Mouse (Mus musculus) hindbrain, embryonic 16.5 days (tissue): ENCODE measurements around the gene Exd1. TPM values are rescaled to one million over a fixed set of nuclear protein-coding genes. Genes with fewer than 3 reads are reported as not detected.

Experiments used
- ATAC-seq: fragments of 200-750 bp; cut with Nextera tagmentation; 2 replicates; pipeline ENCODE4 v1.8.0; 2017; ENCODE audit warnings: moderate TSS enrichment, moderate library complexity
- H3K27ac ChIP-seq: fragments of 300-500 bp; sonication (generic); 2 replicates; pipeline ENCODE4 v1.5.1; 2014; ENCODE audit warnings: low read depth, mild to moderate bottlenecking, control low read depth, low read length, moderate library complexity
- H3K27me3 ChIP-seq: fragments of 300-500 bp; sonication (generic); replicated peaks from 2 replicates; pipeline ENCODE4 v1.6.1; 2014; ENCODE audit warnings: low read length; ENCODE audit not compliant: control insufficient read depth, insufficient read depth
- H3K36me3 ChIP-seq: fragments of 300-500 bp; sonication (generic); 2 replicates; pipeline ENCODE4 v1.6.1; 2014; ENCODE audit warnings: mild to moderate bottlenecking, low read length, moderate library complexity, mixed read lengths; ENCODE audit not compliant: control insufficient read depth, insufficient read depth
- H3K4me1 ChIP-seq: fragments of 300-500 bp; sonication (generic); 2 replicates; pipeline ENCODE4 v1.6.1; 2014; ENCODE audit warnings: low read depth, low read length; ENCODE audit not compliant: control insufficient read depth, insufficient read depth
- H3K4me2 ChIP-seq: fragments of 300-500 bp; sonication (generic); 2 replicates; pipeline ENCODE4 v1.6.1; 2014; ENCODE audit warnings: mild to moderate bottlenecking, low read length, control low read depth, moderate library complexity
- H3K4me3 ChIP-seq: fragments of 300-500 bp; sonication (generic); 2 replicates; pipeline ENCODE4 v1.5.1; 2014; ENCODE audit warnings: mild to moderate bottlenecking, low read length, control low read depth, moderate library complexity
- H3K9ac ChIP-seq: fragments of 300-500 bp; sonication (generic); 2 replicates; pipeline ENCODE4 v1.6.1; 2014; ENCODE audit warnings: low read depth, mild to moderate bottlenecking, control low read depth, low read length, moderate library complexity
- H3K9me3 ChIP-seq: fragments of 300-500 bp; sonication (generic); 2 replicates; pipeline ENCODE4 v1.6.1; 2014; ENCODE audit warnings: mild to moderate bottlenecking, low read length, moderate library complexity; ENCODE audit not compliant: control insufficient read depth
- WGBS: fragments of 180-500 bp; shearing (Covaris S2); extraction: QIAGEN DNeasy Blood & Tissue Kit; methylation state at CpG from one replicate; pipeline ENCODE4 v1.1.7; 2014; 5-methylcytosine and 5-hydroxymethylcytosine counted together
- polyA plus RNA-seq: library from polyadenylated mRNA; unstranded; fragments of >200 nt; fragmentation: Nextera tagmentation; extraction: Ambion mirVana; gene quantifications from 2 replicates; pipeline ENCODE4 v1.2.1, GENCODE M21; 2015

The Exd1 gene
- polyA plus RNA-seq, 1 experiment from 2014 or later, result 1.5 TPM

- Histone ChIP-seq H3K4me2 (no peak overlapping the region), H3K4me1 (no peaks in the 10 kb centered on the region), H3K9me3 (no peaks in the 10 kb centered on the region), H3K9ac (no peak overlapping the region), H3K27me3 (no peaks in the 10 kb centered on the region), H3K27ac (no peak overlapping the region), H3K36me3 (peaks cover 6% of the 10 kb centered on the region; the same call in 1 of the 2 replicates), H3K4me3 (no peak overlapping the region)
- no peak for ATAC-seq
- whole genome bisulfite sequencing, result 70% methylated on average over 2 of the region's 2 CpGs
Measured at GRCm38 (mm10) chr2:119583439-119583838, 36.0 kb upstream of the Exd1 start.

- H3K4me1 ChIP-seq, result no peaks in the 10 kb centered on the region
- no peak for ATAC-seq
- H3K9ac ChIP-seq, result no peak overlapping the region
- peaks cover 6% of the 10 kb centered on the region; the same call in 1 of the 2 replicates for H3K36me3 ChIP-seq
- no peak overlapping the region for H3K27ac ChIP-seq
- H3K4me2 ChIP-seq, result no peak overlapping the region
- WGBS, result 92% methylated on average over 3 of the region's 3 CpGs
- H3K9me3 ChIP-seq, result no peaks in the 10 kb centered on the region
- H3K27me3 ChIP-seq, result no peaks in the 10 kb centered on the region
- H3K4me3 ChIP-seq, result no peak overlapping the region
Measured at GRCm38 (mm10) chr2:119581571-119581970, 34.1 kb upstream of the Exd1 start.

- no peak for ATAC-seq
- Histone ChIP-seq H3K27me3 (no peaks in the 10 kb centered on the region), H3K36me3 (peaks cover 11% of the 10 kb centered on the region), H3K4me1 (no peaks in the 10 kb centered on the region), H3K9ac (no peak overlapping the region), H3K4me3 (no peak overlapping the region), H3K4me2 (no peak overlapping the region), H3K27ac (no peak overlapping the region), H3K9me3 (no peaks in the 10 kb centered on the region)
- WGBS, result 92% methylated on average over 1 of the region's 1 CpGs
Measured at GRCm38 (mm10) chr2:119572471-119572870, 25.0 kb upstream of the Exd1 start.

DNA sequence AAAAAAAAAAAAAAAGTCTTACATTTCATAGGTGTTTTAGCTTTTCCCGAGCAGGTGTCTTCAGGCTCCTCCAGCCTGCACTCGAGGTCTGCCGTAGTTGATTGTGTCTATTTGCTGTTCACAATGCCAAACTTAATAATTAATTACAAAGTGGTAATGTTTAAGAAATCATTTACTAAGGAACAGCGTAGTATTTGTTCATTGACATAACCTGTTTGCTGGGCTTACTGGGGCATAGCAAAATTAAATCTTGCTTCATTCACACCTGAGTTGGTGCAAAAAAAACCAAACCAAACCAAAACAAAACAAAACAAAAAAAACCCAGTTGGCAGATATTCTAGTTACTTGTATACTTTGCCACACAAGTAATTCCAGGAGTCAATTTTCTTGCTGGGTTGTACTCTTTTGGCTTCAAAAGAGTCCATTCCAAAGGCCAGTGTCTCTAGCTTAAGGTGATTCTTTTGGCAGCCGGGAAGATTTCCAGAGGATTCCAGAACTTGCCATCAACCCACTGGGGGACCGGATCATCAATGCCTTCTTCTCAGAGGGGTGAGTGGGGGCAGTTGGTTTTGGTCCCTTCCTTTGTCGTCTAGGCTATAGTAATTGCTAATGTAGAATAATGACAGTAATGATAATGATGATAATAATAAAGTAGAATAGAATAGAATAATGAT lies 18.9 kb upstream of the Exd1 start:
- 90% methylated on average over 7 of the region's 7 CpGs for WGBS
- H3K4me2 ChIP-seq, result no peak overlapping the region
- no peaks in the 10 kb centered on the region for H3K4me1 ChIP-seq
- H3K36me3 ChIP-seq, result no peaks in the 10 kb centered on the region; the same call in 1 of the 2 replicates
- no peak overlapping the region for H3K9ac ChIP-seq
- no peaks in the 10 kb centered on the region for H3K27me3 ChIP-seq
- no peaks in the 10 kb centered on the region for H3K9me3 ChIP-seq
- ATAC-seq, result no peak
- H3K27ac ChIP-seq, result no peak overlapping the region
- no peak overlapping the region for H3K4me3 ChIP-seq

DNA sequence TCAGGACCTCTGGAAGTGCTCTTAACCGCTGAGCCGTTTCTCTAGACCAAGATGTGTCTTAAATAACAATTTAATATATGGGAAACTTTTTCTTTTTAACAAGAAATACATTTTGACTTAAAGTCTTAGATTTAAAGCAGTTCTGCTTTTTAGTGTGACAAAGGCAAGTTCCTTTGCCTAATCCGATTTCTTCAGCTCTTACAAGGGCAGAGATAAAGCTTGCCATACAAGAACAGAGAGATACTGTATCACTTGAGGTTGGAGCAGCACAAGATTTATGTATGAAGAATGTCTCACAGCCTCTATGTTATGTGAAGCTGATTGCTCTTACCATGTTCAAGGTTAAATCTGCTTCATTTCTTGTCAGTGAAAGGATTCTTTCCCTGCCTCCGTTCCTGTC lies 17.9 kb upstream of the Exd1 start:
- Histone ChIP-seq H3K4me2 (no peak overlapping the region), H3K4me3 (no peak overlapping the region), H3K27ac (no peak overlapping the region), H3K36me3 (no peaks in the 10 kb centered on the region; the same call in 1 of the 2 replicates), H3K9me3 (no peaks in the 10 kb centered on the region), H3K27me3 (no peaks in the 10 kb centered on the region), H3K4me1 (no peaks in the 10 kb centered on the region), H3K9ac (no peak overlapping the region)
- WGBS, result 96% methylated on average over 4 of the region's 4 CpGs
- ATAC-seq, result no peak

GRCm38 (mm10) chr2:119561794-119562193 lies 14.4 kb upstream of the Exd1 start:
- no peaks in the 10 kb centered on the region for H3K4me1 ChIP-seq
- no peaks in the 10 kb centered on the region for H3K27me3 ChIP-seq
- no peak overlapping the region for H3K27ac ChIP-seq
- ATAC-seq, result no peak
- H3K36me3 ChIP-seq, result no peaks in the 10 kb centered on the region; the same call in 1 of the 2 replicates
- WGBS, result 92% methylated on average over 3 of the region's 3 CpGs
- no peaks in the 10 kb centered on the region for H3K9me3 ChIP-seq
- H3K4me2 ChIP-seq, result no peak overlapping the region
- H3K4me3 ChIP-seq, result no peak overlapping the region
- H3K9ac ChIP-seq, result no peak overlapping the region

DNA sequence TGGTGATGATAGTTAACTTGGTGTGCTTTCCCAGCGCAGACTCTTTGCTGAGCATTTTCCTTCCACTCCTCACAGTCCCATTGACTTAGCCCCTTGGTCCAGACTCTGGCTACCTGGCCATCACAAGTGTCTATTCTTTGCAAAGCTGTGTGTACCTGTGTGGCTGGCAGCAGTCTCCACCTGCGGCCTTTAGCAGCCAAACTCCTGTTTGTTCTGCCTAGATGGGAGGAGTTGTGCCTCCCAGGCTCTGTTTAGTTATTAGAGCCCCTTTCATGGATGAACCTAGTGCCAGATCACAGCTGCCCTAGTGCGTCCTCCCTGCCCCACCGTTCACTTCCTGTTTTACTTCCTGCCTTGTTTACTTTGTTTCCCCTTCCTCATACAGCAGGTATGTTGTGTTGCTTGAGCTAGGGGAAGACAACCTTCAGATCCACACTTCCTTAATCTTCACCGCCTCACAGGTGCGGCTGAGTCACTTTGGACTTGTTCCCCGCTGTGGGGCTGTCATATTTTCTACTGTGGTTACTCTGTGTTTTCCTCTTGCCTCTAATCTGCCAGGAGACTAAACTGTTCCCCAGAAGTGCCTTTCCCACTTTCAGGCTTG lies 11.4 kb upstream of the Exd1 start:
- no peak for ATAC-seq
- Histone ChIP-seq H3K27ac (no peak overlapping the region), H3K27me3 (no peaks in the 10 kb centered on the region), H3K4me3 (no peak overlapping the region), H3K9ac (no peak overlapping the region), H3K4me1 (no peaks in the 10 kb centered on the region), H3K4me2 (no peak overlapping the region), H3K9me3 (no peaks in the 10 kb centered on the region), H3K36me3 (no peaks in the 10 kb centered on the region)
- WGBS, result 88% methylated on average over 7 of the region's 7 CpGs

DNA sequence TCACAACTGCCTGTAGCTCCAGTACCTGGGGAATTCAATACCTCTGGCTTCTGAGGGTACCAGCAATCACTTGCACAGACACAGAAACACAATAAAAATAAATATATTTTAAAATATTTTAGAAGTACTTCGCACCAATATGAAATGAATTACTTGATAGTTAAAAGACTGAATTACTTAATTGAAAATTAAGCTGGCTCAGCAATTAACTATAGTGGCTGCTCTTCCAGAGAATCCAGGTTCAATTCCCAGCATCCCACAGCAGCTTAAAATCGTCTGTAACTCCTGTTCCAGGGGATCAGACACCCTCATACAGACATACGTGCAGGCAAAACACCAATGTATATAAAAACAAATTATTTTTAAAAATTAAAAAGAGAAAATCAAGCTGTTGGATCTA lies 10.6 kb upstream of the Exd1 start:
- H3K4me1 ChIP-seq, result no peaks in the 10 kb centered on the region
- no peaks in the 10 kb centered on the region for H3K9me3 ChIP-seq
- no peak overlapping the region for H3K27ac ChIP-seq
- 86% methylated on average over 3 of the region's 3 CpGs for WGBS
- H3K4me2 ChIP-seq, result no peak overlapping the region
- no peak overlapping the region for H3K9ac ChIP-seq
- no peaks in the 10 kb centered on the region for H3K36me3 ChIP-seq
- no peaks in the 10 kb centered on the region for H3K27me3 ChIP-seq
- ATAC-seq, result no peak
- H3K4me3 ChIP-seq, result no peak overlapping the region

DNA sequence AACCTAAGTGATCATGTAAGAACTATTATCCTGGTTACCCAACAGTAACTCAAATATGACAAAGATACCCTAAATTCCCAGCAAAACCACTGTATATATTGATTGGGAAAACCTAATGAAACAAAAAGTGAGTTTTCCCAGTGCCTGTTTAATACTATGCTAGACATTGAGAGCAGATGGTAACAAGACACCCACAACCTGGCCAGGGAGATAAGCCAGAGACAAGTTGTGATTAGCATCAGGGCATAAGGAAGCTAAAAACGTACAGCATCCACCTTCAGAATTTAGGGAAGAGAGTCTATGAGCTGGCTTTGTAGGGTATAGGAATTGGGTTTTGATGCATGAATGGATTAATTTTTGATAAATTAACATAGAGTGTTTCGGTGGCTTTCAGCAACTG lies 2.3 kb upstream of the Exd1 start:
- H3K9me3 ChIP-seq, result no peaks in the 10 kb centered on the region
- no peak overlapping the region for H3K4me3 ChIP-seq
- H3K27me3 ChIP-seq, result no peaks in the 10 kb centered on the region
- H3K27ac ChIP-seq, result no peak overlapping the region
- H3K4me1 ChIP-seq, result peaks cover 14% of the 10 kb centered on the region
- 81% methylated on average over 2 of the region's 2 CpGs for WGBS
- H3K36me3 ChIP-seq, result no peaks in the 10 kb centered on the region
- H3K9ac ChIP-seq, result no peak overlapping the region
- H3K4me2 ChIP-seq, result no peak overlapping the region
- no peak for ATAC-seq
